Mouse (Mus musculus): ENCODE data around the gene Per1.

Gene Per1

GRCm38 (mm10) chr11:69094697-69095429, at the start of gene Per1:
Gene Per1 (plus strand): TSS chr11:69095217.
- DNase-seq, result peak; percentile 100

- peak; percentile 80 to 86 for DNase-seq
Observed at GRCm38 (mm10) chr11:69045531-69046394, 49.3 kb upstream of the Per1 start, which contains the start of gene Aurkb. Gene Aurkb (plus strand): TSS chr11:69045647.

- DNase-seq, result no peak
Observed at GRCm38 (mm10) chr11:69046395-69046774, 48.6 kb upstream of the Per1 start.

- DNase-seq, result no peak
Observed at GRCm38 (mm10) chr11:69047592-69047991, 47.4 kb upstream of the Per1 start.

- DNase-seq, result no peak
Observed at GRCm38 (mm10) chr11:69048151-69048550, 46.9 kb upstream of the Per1 start.

- no peak for DNase-seq
Observed at GRCm38 (mm10) chr11:69050748-69051147, 44.3 kb upstream of the Per1 start.

- no peak for DNase-seq
Observed at GRCm38 (mm10) chr11:69051771-69052170, 43.2 kb upstream of the Per1 start.

- no peak for DNase-seq
Observed at GRCm38 (mm10) chr11:69052824-69053421, 42.1 kb upstream of the Per1 start.

GRCm38 (mm10) chr11:69053848-69054247, 41.2 kb upstream of the Per1 start:
- DNase-seq, result no peak

- DNase-seq, result no peak
Observed at GRCm38 (mm10) chr11:69058265-69058664, 36.8 kb upstream of the Per1 start.

GRCm38 (mm10) chr11:69058729-69059356, 36.2 kb upstream of the Per1 start:
- no peak for DNase-seq

GRCm38 (mm10) chr11:69059357-69059974, 35.6 kb upstream of the Per1 start, which contains the start of gene Borcs6:
Gene Borcs6 (plus strand): TSS chr11:69059717.
- peak; percentile 98 for DNase-seq

- DNase-seq, result peak in 1 of 2 experiments; percentile 53
Observed at GRCm38 (mm10) chr11:69059975-69060411, 35.0 kb upstream of the Per1 start.

GRCm38 (mm10) chr11:69060448-69061254, 34.4 kb upstream of the Per1 start:
- DNase-seq, result peak in 1 of 2 experiments; percentile 36

- DNase-seq, result no peak
Observed at GRCm38 (mm10) chr11:69061255-69061912, 33.6 kb upstream of the Per1 start.

GRCm38 (mm10) chr11:69062194-69062760, 32.7 kb upstream of the Per1 start:
- peak; percentile 77 to 81 for DNase-seq

- peak; percentile 96 for DNase-seq
Observed at GRCm38 (mm10) chr11:69062761-69063224, 32.2 kb upstream of the Per1 start.

- DNase-seq, result peak; percentile 69 to 74
Observed at GRCm38 (mm10) chr11:69063413-69064201, 31.4 kb upstream of the Per1 start.

Measured in lung, adult 18-20 months (tissue).